Mouse (Mus musculus): Measurements from ENCODE around the gene Rbm47.
A peak's percentile ranks its signal among the peaks of the same experiment; 100 is the strongest.

The Rbm47 gene

GRCm38 (mm10) chr5:66128948-66129347, 44.0 kb downstream of the Rbm47 start:
- no peak for DNase-seq (ENCODE audit: low read depth, low spot score)

DNA sequence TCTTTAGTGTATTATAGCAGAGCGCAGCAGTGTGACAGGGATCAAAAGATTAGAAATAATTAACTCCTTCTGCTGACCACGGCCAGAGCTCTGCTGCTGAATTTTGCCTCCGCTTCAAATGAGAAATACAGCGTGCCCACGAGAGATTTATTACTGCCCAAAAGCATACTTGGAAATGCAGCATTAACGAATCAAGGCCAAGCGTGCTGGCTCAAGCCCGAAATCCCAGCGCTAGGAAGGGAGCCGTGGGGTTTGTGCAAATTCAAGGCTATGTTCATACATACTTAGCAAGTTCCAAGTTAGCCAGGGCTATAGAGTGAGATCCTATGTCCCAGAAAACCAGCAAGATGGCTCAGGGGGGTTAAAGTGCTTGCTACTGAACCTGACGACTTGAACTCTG, 47.5 kb downstream of the Rbm47 start:
- no peak for DNase-seq (ENCODE audit: low read depth, low spot score)

DNA sequence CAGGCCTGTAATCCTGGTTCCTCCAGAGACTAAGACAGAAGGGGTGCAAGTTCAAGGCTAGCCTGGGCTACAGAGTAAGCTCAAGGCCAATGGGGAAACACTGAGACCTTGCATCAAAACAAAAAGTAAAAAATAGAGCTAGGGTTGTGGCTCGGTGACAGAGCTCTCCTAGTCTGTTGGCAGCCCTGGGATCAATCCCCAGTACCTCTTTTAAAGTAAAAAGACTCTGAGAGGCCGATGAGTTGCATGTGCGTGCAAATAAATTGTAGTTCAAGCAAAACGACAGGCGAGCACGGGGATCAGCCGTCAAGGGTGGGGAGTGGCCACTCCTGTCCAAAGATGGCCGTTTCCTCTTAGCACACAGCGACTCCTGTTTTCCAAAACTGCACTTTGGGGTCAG, 48.0 kb downstream of the Rbm47 start:
- no peak for DNase-seq (ENCODE audit: low read depth, low spot score)

- no peak for DNase-seq (ENCODE audit: low read depth, low spot score)
Observed at GRCm38 (mm10) chr5:66124089-66124400, 48.9 kb downstream of the Rbm47 start.

GRCm38 (mm10) chr5:66123295-66124088, 49.4 kb downstream of the Rbm47 start:
- no peak for DNase-seq (ENCODE audit: low read depth, low spot score)

- DNase-seq (ENCODE audit: low read depth, low spot score): no peak
Observed at GRCm38 (mm10) chr5:66121255-66121654, 51.7 kb downstream of the Rbm47 start.

- no peak for DNase-seq (ENCODE audit: low read depth, low spot score)
Observed at GRCm38 (mm10) chr5:66114751-66115150, 58.2 kb downstream of the Rbm47 start.

- no peak for DNase-seq (ENCODE audit: low read depth, low spot score)
Observed at GRCm38 (mm10) chr5:66114208-66114607, 58.7 kb downstream of the Rbm47 start.

GRCm38 (mm10) chr5:66112059-66112458, 60.9 kb downstream of the Rbm47 start:
- no peak for DNase-seq (ENCODE audit: low read depth, low spot score)

DNA sequence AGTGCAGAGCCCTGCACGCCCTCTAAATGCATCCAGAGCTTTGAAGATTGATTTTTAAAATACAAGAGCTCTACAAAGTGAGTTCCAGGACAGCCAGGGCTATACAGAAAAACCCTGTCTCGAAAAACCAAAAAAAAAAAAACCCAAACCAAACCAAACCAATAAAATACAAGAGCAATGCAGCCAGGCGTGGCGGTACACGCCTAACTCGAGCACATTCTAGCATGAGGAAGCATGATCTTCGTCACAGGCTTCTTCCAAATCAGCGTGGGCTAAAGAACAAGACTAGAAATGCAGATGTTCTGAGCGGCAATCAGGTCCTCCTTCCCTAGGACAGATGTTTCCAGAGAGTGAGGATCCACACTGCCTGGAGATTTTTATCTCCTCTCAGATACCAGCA, 66.5 kb downstream of the Rbm47 start:
- DNase-seq (ENCODE audit: low read depth, low spot score): no peak

DNA sequence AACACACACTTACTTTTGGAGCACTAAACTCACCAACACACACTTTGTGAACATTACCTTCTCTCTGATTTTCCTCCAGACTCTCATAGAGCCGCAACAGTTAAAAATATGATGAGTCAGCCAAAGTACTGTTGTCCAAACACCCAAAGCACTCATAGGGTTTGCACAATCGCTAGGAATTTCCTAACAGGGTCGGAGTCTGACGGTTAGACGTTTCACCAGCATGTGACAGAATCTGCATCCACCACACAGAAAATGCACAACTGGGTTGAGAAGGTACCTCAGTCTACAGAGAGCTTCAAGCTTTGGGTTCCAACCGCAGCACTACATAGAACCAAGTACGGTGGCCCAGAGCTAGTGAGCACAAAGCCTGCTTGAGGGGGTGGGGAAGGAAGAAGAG, 67.0 kb downstream of the Rbm47 start:
- DNase-seq (ENCODE audit: low read depth, low spot score): no peak

- no peak for DNase-seq (ENCODE audit: low read depth, low spot score)
Observed at GRCm38 (mm10) chr5:66105366-66105765, 67.6 kb downstream of the Rbm47 start.

DNA sequence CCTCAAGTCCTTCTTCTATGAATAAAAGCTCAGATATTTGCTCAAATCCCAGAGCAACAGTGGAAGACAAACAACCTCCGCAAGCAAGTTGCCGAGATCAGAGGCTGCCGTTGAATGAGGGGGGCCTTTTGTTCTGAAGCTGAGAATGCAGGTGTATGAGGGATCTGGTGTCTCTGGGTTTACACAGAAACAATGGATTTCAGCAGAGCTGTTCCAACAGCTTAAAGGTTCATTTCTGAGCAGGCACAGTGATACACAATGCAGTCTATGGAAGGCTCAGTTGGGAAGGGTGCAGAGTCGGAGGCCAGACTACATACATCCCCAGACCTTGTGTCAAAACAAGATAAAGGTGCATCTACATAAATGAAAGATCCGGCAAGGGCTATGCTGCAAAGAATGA, 69.5 kb downstream of the Rbm47 start:
- DNase-seq (ENCODE audit: low read depth, low spot score): no peak

- DNase-seq (ENCODE audit: low read depth, low spot score): no peak
Observed at GRCm38 (mm10) chr5:66102821-66103220, 70.1 kb downstream of the Rbm47 start.

DNA sequence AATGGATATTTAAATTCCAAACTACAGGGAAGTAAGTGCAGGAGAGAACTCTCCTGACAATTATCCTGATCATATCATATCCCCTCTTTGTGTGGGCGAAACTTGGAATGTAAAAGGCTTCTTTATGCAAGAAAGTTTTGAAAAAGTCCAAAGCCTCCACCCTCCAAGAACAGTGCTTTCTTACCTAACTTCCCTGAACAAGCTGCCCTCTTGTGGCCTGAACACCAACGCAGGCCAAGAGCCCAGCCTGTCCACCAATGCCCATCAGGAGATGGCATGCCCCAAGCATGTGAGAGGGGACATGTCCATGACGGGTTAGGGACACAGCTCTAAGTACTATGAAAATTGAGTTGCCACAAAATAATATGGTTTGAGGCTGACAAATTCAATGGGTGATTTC, 71.3 kb downstream of the Rbm47 start:
- DNase-seq (ENCODE audit: low read depth, low spot score): no peak

- no peak for DNase-seq (ENCODE audit: low read depth, low spot score)
Observed at GRCm38 (mm10) chr5:66100322-66100721, 72.6 kb downstream of the Rbm47 start.

- DNase-seq (ENCODE audit: low read depth, low spot score): no peak
Observed at GRCm38 (mm10) chr5:66098094-66098871, 74.6 kb downstream of the Rbm47 start.

GRCm38 (mm10) chr5:66096081-66096480, 76.8 kb downstream of the Rbm47 start:
- DNase-seq (ENCODE audit: low read depth, low spot score): no peak

DNA sequence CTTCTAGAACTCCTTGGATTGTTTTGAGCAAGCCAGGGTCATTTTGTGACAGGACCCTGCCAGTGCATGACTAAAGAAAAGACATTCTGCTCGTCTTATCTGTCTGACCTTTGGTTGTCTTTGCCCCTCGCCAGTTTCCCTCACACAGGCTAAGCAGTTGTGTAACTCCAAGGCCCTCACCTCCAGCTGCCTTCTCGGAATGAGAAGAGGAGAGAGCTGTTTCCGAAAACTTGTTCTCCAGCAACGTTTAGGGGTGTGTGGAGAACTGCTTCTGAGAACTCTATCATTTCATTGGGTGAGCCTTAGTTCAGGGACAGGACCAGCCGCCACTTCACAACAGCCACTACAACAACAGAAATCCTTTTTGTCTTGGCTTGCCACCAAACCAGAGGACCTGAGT, 77.8 kb downstream of the Rbm47 start:
- DNase-seq (ENCODE audit: low read depth, low spot score): no peak

GRCm38 (mm10) chr5:66090037-66090436, 82.9 kb downstream of the Rbm47 start:
- peak; percentile 17 for DNase-seq (ENCODE audit: low read depth, low spot score)

DNA sequence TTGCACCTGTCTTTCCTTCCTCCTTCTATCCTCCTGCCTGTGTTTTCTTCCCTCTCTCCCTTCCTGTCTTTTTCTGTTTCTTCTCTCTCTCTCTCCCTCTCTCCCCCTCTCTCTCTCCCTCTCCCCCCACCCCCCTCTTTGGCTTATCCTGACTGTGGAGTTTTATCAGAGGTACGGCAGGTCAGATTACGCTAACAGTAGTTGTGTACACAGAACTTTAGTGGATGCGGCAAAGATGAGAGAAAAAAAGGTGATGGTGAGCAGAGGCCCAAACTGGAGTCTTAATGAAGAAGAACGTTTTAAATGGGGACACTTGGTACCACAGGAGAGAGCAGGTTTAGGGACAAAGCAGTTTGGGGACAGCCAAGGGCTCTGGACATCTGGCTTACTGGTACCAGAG, 83.3 kb downstream of the Rbm47 start:
- no peak for DNase-seq (ENCODE audit: low read depth, low spot score)

GRCm38 (mm10) chr5:66088902-66089295, 84.0 kb downstream of the Rbm47 start:
- DNase-seq (ENCODE audit: low read depth, low spot score): no peak

- DNase-seq (ENCODE audit: low read depth, low spot score): no peak
Observed at GRCm38 (mm10) chr5:66088247-66088901, 84.5 kb downstream of the Rbm47 start.

Measured in ZHBTc4 (cell line).